ENCODE assay signal across 23 mouse cellular contexts in genomic region chr10:36928212-36928611, GRCm38 (mm10). TPM values are rescaled to one million over a fixed set of nuclear protein-coding genes. Genes with fewer than 3 reads are reported as not detected.
DNase-seq lines count a peak whose midpoint lies in the region; ATAC-seq and TF ChIP-seq lines count a peak whose summit lies in the region.
"Had no signal": no experiment of that assay in that cellular context is flagged by ENCODE, and none has a peak within 500 bp of the region (broad histone marks: within the 10 kb centered on the region; RNA-seq: fewer than 3 reads in every experiment).

No protein-coding gene starts in this region.

- H3K4me3 ChIP-seq in forebrain, embryonic 14.5 days (ENCODE audit: low read depth, low read length): no peak overlapping the region
- H3K4me3 ChIP-seq in forebrain, embryonic 13.5 days: no peak overlapping the region
- no peak overlapping the region for H3K4me3 ChIP-seq in hindbrain, embryonic 14.5 days (replicated peaks; ENCODE audit: low read length)
- H3K4me3 ChIP-seq in hindbrain, embryonic 16.5 days (ENCODE audit: low read length): no peak overlapping the region
- H3K4me3 ChIP-seq in lung, embryonic 14.5 days (ENCODE audit: low read depth, low read length): no peak overlapping the region
- H3K4me3 ChIP-seq in lung, postnatal 0 days (ENCODE audit: low read depth, low read length): no peak overlapping the region
- H3K4me3 ChIP-seq: embryonic facial prominence, embryonic 13.5 days; forebrain, embryonic 15.5 days; heart, embryonic 10.5 days; hindbrain, embryonic 13.5 days had no signal

- no peak overlapping the region for H3K4me2 ChIP-seq in forebrain, embryonic 14.5 days (ENCODE audit: low read length)
- no peak overlapping the region for H3K4me2 ChIP-seq in forebrain, embryonic 13.5 days
- H3K4me2 ChIP-seq in hindbrain, embryonic 14.5 days (replicated peaks): no peak overlapping the region
- H3K4me2 ChIP-seq in hindbrain, embryonic 16.5 days (ENCODE audit: low read length): no peak overlapping the region
- no peak overlapping the region for H3K4me2 ChIP-seq in lung, embryonic 14.5 days
- H3K4me2 ChIP-seq in lung, postnatal 0 days (replicated peaks; ENCODE audit: low read depth, low read length): no peak overlapping the region
- H3K4me2 ChIP-seq: embryonic facial prominence, embryonic 13.5 days; forebrain, embryonic 15.5 days; hindbrain, embryonic 13.5 days had no signal

- no peak for TF ChIP-seq POLR2A in brain, embryonic 14.5 days (IDR thresholded peaks at IDR 0.05; ENCODE audit: borderline replicate concordance, extremely low read depth, insufficient read depth, insufficient read length, poor library complexity, severe bottlenecking)

- DNase-seq in forebrain, embryonic 14.5 days (ENCODE audit: low spot score): peak; percentile 16
- peak; percentile 45 for DNase-seq in hindbrain, embryonic 14.5 days (ENCODE audit: low spot score)
- peak; percentile 9 for DNase-seq in lung, embryonic 14.5 days
- no peak for DNase-seq in lung, postnatal 0 days (ENCODE audit: low spot score)
- peak; percentile 32 for DNase-seq in brain, embryonic 14.5 days (ENCODE audit: low read depth)
- DNase-seq: adrenal gland, adult 8-10 months; adrenal gland, postnatal 36 days; B cell, adult 2 months; cerebellum, adult 11-12 months; cerebellum, adult 9-11 months; cerebellum, postnatal 36 days; gastrocnemius, postnatal 25 days; heart, postnatal 10 days; heart, postnatal 4 days had no signal

- no peak overlapping the region for H3K27ac ChIP-seq in forebrain, embryonic 14.5 days (ENCODE audit: low read depth, low read length)
- no peak overlapping the region for H3K27ac ChIP-seq in forebrain, embryonic 13.5 days
- no peak overlapping the region for H3K27ac ChIP-seq in hindbrain, embryonic 14.5 days
- H3K27ac ChIP-seq in hindbrain, embryonic 16.5 days (ENCODE audit: low read depth, low read length): no peak overlapping the region
- H3K27ac ChIP-seq in lung, embryonic 14.5 days (ENCODE audit: low read depth): no peak overlapping the region
- H3K27ac ChIP-seq in lung, postnatal 0 days (ENCODE audit: low read length): no peak overlapping the region
- H3K27ac ChIP-seq: embryonic facial prominence, embryonic 13.5 days; forebrain, embryonic 15.5 days; heart, embryonic 10.5 days; hindbrain, embryonic 13.5 days had no signal

- TF ChIP-seq CTCF in lung, embryonic 14.5 days (IDR thresholded peaks at IDR 0.05; ENCODE audit: low read depth): no peak
- no peak for TF ChIP-seq CTCF in lung, postnatal 0 days (IDR thresholded peaks at IDR 0.05)
- TF ChIP-seq CTCF in brain, embryonic 14.5 days (IDR thresholded peaks at IDR 0.05; ENCODE audit: borderline replicate concordance, extremely low read depth, insufficient read depth, insufficient read length): no peak

- H3K9me3 ChIP-seq in forebrain, embryonic 14.5 days (replicated peaks; ENCODE audit: control insufficient read depth, low read length): no peaks in the 10 kb centered on the region
- H3K9me3 ChIP-seq in forebrain, embryonic 13.5 days (replicated peaks): no peaks in the 10 kb centered on the region
- H3K9me3 ChIP-seq in hindbrain, embryonic 14.5 days (ENCODE audit: control insufficient read depth, low read length): no peaks in the 10 kb centered on the region
- H3K9me3 ChIP-seq in hindbrain, embryonic 16.5 days (ENCODE audit: control insufficient read depth, low read length): no peaks in the 10 kb centered on the region
- no peaks in the 10 kb centered on the region for H3K9me3 ChIP-seq in lung, embryonic 14.5 days (ENCODE audit: low read depth, low read length)
- no peaks in the 10 kb centered on the region for H3K9me3 ChIP-seq in lung, postnatal 0 days (ENCODE audit: low read length)
- H3K9me3 ChIP-seq: embryonic facial prominence, embryonic 13.5 days; forebrain, embryonic 15.5 days; G1E; heart, embryonic 10.5 days; hindbrain, embryonic 13.5 days had no signal

- WGBS in forebrain, embryonic 14.5 days: 80% methylated on average over 3 of the region's 3 CpGs
- WGBS in forebrain, embryonic 13.5 days: 85% methylated on average over 3 of the region's 3 CpGs
- 76% methylated on average over 3 of the region's 3 CpGs for WGBS in hindbrain, embryonic 14.5 days
- WGBS in hindbrain, embryonic 16.5 days: 74% methylated on average over 3 of the region's 3 CpGs
- WGBS in lung, embryonic 14.5 days: 60% methylated on average over 3 of the region's 3 CpGs
- 49% methylated on average over 3 of the region's 3 CpGs for WGBS in lung, postnatal 0 days

- ATAC-seq in forebrain, embryonic 14.5 days: no peak
- no peak for ATAC-seq in forebrain, embryonic 13.5 days
- ATAC-seq in hindbrain, embryonic 14.5 days (ENCODE audit: low FRiP score): no peak
- no peak for ATAC-seq in hindbrain, embryonic 16.5 days
- no peak for ATAC-seq in lung, embryonic 14.5 days (ENCODE audit: insufficient read depth)
- ATAC-seq in lung, postnatal 0 days: no peak
- ATAC-seq: CD4-positive, CD25-positive, alpha-beta regulatory T cell, adult 4 months; forebrain, embryonic 15.5 days; inflammation-experienced regulatory T-cells, adult 6 months had no signal

- H3K36me3 ChIP-seq in forebrain, embryonic 14.5 days (ENCODE audit: control insufficient read depth, insufficient read depth, low read length): no peaks in the 10 kb centered on the region
- no peaks in the 10 kb centered on the region for H3K36me3 ChIP-seq in forebrain, embryonic 13.5 days (ENCODE audit: poor library complexity, severe bottlenecking)
- no peaks in the 10 kb centered on the region for H3K36me3 ChIP-seq in hindbrain, embryonic 14.5 days (replicated peaks; ENCODE audit: control insufficient read depth, insufficient read depth)
- H3K36me3 ChIP-seq in hindbrain, embryonic 16.5 days (ENCODE audit: control insufficient read depth, insufficient read depth, low read length): no peaks in the 10 kb centered on the region
- H3K36me3 ChIP-seq in lung, embryonic 14.5 days (ENCODE audit: insufficient read depth): no peaks in the 10 kb centered on the region
- no peaks in the 10 kb centered on the region for H3K36me3 ChIP-seq in lung, postnatal 0 days (ENCODE audit: insufficient read depth, low read length)
- H3K36me3 ChIP-seq: embryonic facial prominence, embryonic 13.5 days; forebrain, embryonic 15.5 days; G1E; heart, embryonic 10.5 days; hindbrain, embryonic 13.5 days had no signal

- TF ChIP-seq EP300 in lung, postnatal 0 days (IDR thresholded peaks at IDR 0.05): no peak

- no peak overlapping the region for H3K9ac ChIP-seq in forebrain, embryonic 14.5 days (ENCODE audit: low read length)
- no peak overlapping the region for H3K9ac ChIP-seq in forebrain, embryonic 13.5 days
- no peak overlapping the region for H3K9ac ChIP-seq in hindbrain, embryonic 14.5 days
- H3K9ac ChIP-seq in hindbrain, embryonic 16.5 days (ENCODE audit: low read depth, low read length): no peak overlapping the region
- H3K9ac ChIP-seq in lung, embryonic 14.5 days: no peak overlapping the region
- no peak overlapping the region for H3K9ac ChIP-seq in lung, postnatal 0 days (replicated peaks; ENCODE audit: low read depth)
- H3K9ac ChIP-seq: embryonic facial prominence, embryonic 13.5 days; forebrain, embryonic 15.5 days; hindbrain, embryonic 13.5 days had no signal

- H3K27me3 ChIP-seq in forebrain, embryonic 14.5 days (replicated peaks; ENCODE audit: control insufficient read depth, insufficient read depth, low read length): no peaks in the 10 kb centered on the region
- no peaks in the 10 kb centered on the region for H3K27me3 ChIP-seq in forebrain, embryonic 13.5 days
- H3K27me3 ChIP-seq in hindbrain, embryonic 14.5 days (ENCODE audit: control insufficient read depth, insufficient read depth, low read length): no peaks in the 10 kb centered on the region
- no peaks in the 10 kb centered on the region for H3K27me3 ChIP-seq in hindbrain, embryonic 16.5 days (replicated peaks; ENCODE audit: control insufficient read depth, insufficient read depth, low read length)
- H3K27me3 ChIP-seq in lung, embryonic 14.5 days (ENCODE audit: insufficient read depth, low read length): no peaks in the 10 kb centered on the region
- no peaks in the 10 kb centered on the region for H3K27me3 ChIP-seq in lung, postnatal 0 days (replicated peaks; ENCODE audit: insufficient read depth, low read length)
- H3K27me3 ChIP-seq: embryonic facial prominence, embryonic 13.5 days; forebrain, embryonic 15.5 days; hindbrain, embryonic 13.5 days had no signal

- H3K4me1 ChIP-seq in forebrain, embryonic 14.5 days (ENCODE audit: control insufficient read depth, insufficient read depth, low read length): no peaks in the 10 kb centered on the region
- no peaks in the 10 kb centered on the region for H3K4me1 ChIP-seq in forebrain, embryonic 13.5 days
- H3K4me1 ChIP-seq in hindbrain, embryonic 14.5 days (replicated peaks; ENCODE audit: control insufficient read depth, insufficient read depth, low read length): no peaks in the 10 kb centered on the region
- no peaks in the 10 kb centered on the region for H3K4me1 ChIP-seq in hindbrain, embryonic 16.5 days (ENCODE audit: control insufficient read depth, insufficient read depth, low read depth, low read length)
- no peaks in the 10 kb centered on the region for H3K4me1 ChIP-seq in lung, embryonic 14.5 days (ENCODE audit: insufficient read depth)
- no peaks in the 10 kb centered on the region for H3K4me1 ChIP-seq in lung, postnatal 0 days (ENCODE audit: insufficient read depth, low read depth, low read length)
- H3K4me1 ChIP-seq: embryonic facial prominence, embryonic 13.5 days; forebrain, embryonic 15.5 days; heart, embryonic 10.5 days; hindbrain, embryonic 13.5 days had no signal

RNA-seq across cellular contexts. Expression of gene Hdac2, which starts 46.1 kb away (rescaled TPM):
- polyA plus RNA-seq in forebrain, embryonic 14.5 days (2014; fragmentation: Nextera tagmentation; extraction: Ambion mirVana): 472 and 499 TPM in 2 replicates
- polyA plus RNA-seq in forebrain, embryonic 13.5 days (2015; fragmentation: Nextera tagmentation; extraction: Ambion mirVana): 454 and 467 TPM in 2 replicates
- polyA plus RNA-seq in hindbrain, embryonic 14.5 days (2014; fragmentation: Nextera tagmentation; extraction: Ambion mirVana): 397 and 402 TPM in 2 replicates
- polyA plus RNA-seq in hindbrain, embryonic 16.5 days (2015; fragmentation: Nextera tagmentation; extraction: Ambion mirVana): 283 and 302 TPM in 2 replicates
- 254 and 259 TPM in 2 replicates for polyA plus RNA-seq in lung, embryonic 14.5 days (2014; fragmentation: Nextera tagmentation; extraction: Ambion mirVana)
- 91.2 and 103 TPM in 2 replicates for polyA plus RNA-seq in lung, postnatal 0 days (2015; fragmentation: Nextera tagmentation; extraction: Ambion mirVana)
- polyA plus RNA-seq in brain, embryonic 14.5 days (2012; rRNA removed): 127 and 186 TPM in 2 replicates
